Mouse (Mus musculus): ENCODE measurements around the gene Pakap.

Gene Pakap

GRCm38 (mm10) chr4:57567666-57568206 lies at the start of gene Pakap:
Pakap (plus strand) TSS chr4:57568179.
- DNase-seq, result peak; percentile 40 to 56

- DNase-seq, result no peak
Observed at GRCm38 (mm10) chr4:57523456-57523855, 44.5 kb upstream of the Pakap start.

- no peak for DNase-seq
Observed at GRCm38 (mm10) chr4:57524461-57524860, 43.5 kb upstream of the Pakap start.

- no peak for DNase-seq
Observed at GRCm38 (mm10) chr4:57525221-57526011, 42.6 kb upstream of the Pakap start.

- no peak for DNase-seq
Observed at GRCm38 (mm10) chr4:57528296-57528695, 39.7 kb upstream of the Pakap start.

GRCm38 (mm10) chr4:57533686-57534085 lies 34.3 kb upstream of the Pakap start:
- DNase-seq, result no peak

- no peak for DNase-seq
Observed at GRCm38 (mm10) chr4:57534232-57534631, 33.7 kb upstream of the Pakap start.

GRCm38 (mm10) chr4:57535087-57535486 lies 32.9 kb upstream of the Pakap start:
- no peak for DNase-seq

- peak in 1 of 2 experiments; percentile 20 for DNase-seq
Observed at GRCm38 (mm10) chr4:57538029-57538688, 29.8 kb upstream of the Pakap start.

- DNase-seq, result peak; percentile 63 to 74
Observed at GRCm38 (mm10) chr4:57543692-57544256, 24.2 kb upstream of the Pakap start.

- no peak for DNase-seq
Observed at GRCm38 (mm10) chr4:57547785-57548184, 20.2 kb upstream of the Pakap start.

GRCm38 (mm10) chr4:57550216-57550615 lies 17.8 kb upstream of the Pakap start:
- no peak for DNase-seq

GRCm38 (mm10) chr4:57557102-57557501 lies 10.9 kb upstream of the Pakap start:
- DNase-seq, result no peak

GRCm38 (mm10) chr4:57559438-57559837 lies 8.5 kb upstream of the Pakap start:
- no peak for DNase-seq

- DNase-seq, result no peak
Observed at GRCm38 (mm10) chr4:57560010-57560409, 8.0 kb upstream of the Pakap start.

GRCm38 (mm10) chr4:57561055-57561454 lies 6.9 kb upstream of the Pakap start:
- peak; percentile 19 to 36 for DNase-seq

GRCm38 (mm10) chr4:57565283-57565682 lies 2.7 kb upstream of the Pakap start:
- DNase-seq, result no peak

- DNase-seq, result no peak
Observed at GRCm38 (mm10) chr4:57565811-57566210, 2.2 kb upstream of the Pakap start.

GRCm38 (mm10) chr4:57568268-57569068 lies 489 bp downstream of the Pakap start:
- no peak for DNase-seq

GRCm38 (mm10) chr4:57569069-57569355 lies 1.0 kb downstream of the Pakap start:
- DNase-seq, result no peak

GRCm38 (mm10) chr4:57569711-57570110 lies 1.7 kb downstream of the Pakap start:
- DNase-seq, result peak; percentile 24 to 61

- no peak for DNase-seq
Observed at GRCm38 (mm10) chr4:57570229-57570628, 2.2 kb downstream of the Pakap start.

GRCm38 (mm10) chr4:57574181-57574580 lies 6.2 kb downstream of the Pakap start:
- no peak for DNase-seq

Measured in lung, adult 18-20 months (tissue).